Mouse (Mus musculus) macrophage (primary cell): ENCODE measurements around the gene Olfr1181. TPM values are rescaled to one million over a fixed set of nuclear protein-coding genes. Genes with fewer than 3 reads are reported as not detected.
"Not testable (repeated sequence)": the region's sequence is repeated elsewhere in the genome, so short reads cannot be mapped to it uniquely, and the experiment has no call there.

ENCODE experiments used
- H3K27ac ChIP-seq: fragments of 350-480 bp; formaldehyde crosslinking; 2 replicates; pipeline ENCODE4 v1.9.0; 2021
- H3K36me3 ChIP-seq: fragments of 350-480 bp; formaldehyde crosslinking; 2 replicates; pipeline ENCODE4 v1.9.0; 2021; ENCODE audit errors: inconsistent target
- H3K4me3 ChIP-seq: fragments of 350-480 bp; formaldehyde crosslinking; 2 replicates; pipeline ENCODE4 v1.9.0; 2021; ENCODE audit errors: inconsistent target
- H3K79me2 ChIP-seq: fragments of 350-480 bp; formaldehyde crosslinking; 2 replicates; pipeline ENCODE4 v1.9.0; 2021; ENCODE audit errors: inconsistent target
- WGBS: methylation state at CpG from one replicate; pipeline ENCODE4 v1.1.7; 2026; ENCODE audit warnings: inconsistent platforms; ENCODE audit not compliant: missing documents; 5-methylcytosine and 5-hydroxymethylcytosine counted together
- polyA plus RNA-seq: library from polyadenylated mRNA; stranded (reverse); fragments of 250-400 nt; gene quantifications from 3 replicates; pipeline ENCODE4 v1.2.4, GENCODE M21; 2018; ENCODE audit warnings: inconsistent platforms
- total RNA-seq, 78 experiments: library from RNA; depleted of rRNA; stranded (reverse); fragments of 250-400 nt; gene quantifications; 1 replicate in 9 of 78; 2 replicates in 24 of 78; 3 replicates in 43 of 78; 4 replicates in 2 of 78; pipeline ENCODE4 v1.2.4; 2018; ENCODE audit warnings: inconsistent platforms in 56 of 78

The Olfr1181 gene
- not detected for total RNA-seq (2018; cell fraction: chromatin; rRNA removed)
- total RNA-seq (2018; cell fraction: cytosol; rRNA removed), result not detected
- not detected for total RNA-seq (2018; cell fraction: nucleus; rRNA removed)
- not detected in 3 replicates for polyA plus RNA-seq

DNA sequence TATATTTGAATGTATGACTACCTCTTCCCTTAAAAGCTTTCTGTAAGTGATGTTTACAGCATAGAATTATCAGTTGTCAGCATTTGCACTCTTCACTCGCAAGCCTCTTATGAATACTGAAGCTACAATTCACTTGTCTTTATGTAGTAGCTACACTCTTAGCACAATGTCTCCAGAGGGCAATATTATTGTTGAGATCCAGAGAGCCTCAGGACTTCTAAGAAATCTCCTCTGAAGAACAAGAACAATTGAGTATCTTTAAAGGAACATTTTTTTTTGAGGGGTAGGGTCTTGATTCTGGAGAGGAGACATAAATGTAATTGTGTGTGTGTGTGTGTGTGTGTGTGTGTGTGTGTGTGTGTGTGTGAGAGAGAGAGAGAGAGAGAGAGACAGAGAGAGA lies at the start of gene Olfr1181:
Olfr1181 (minus strand) TSS at position 101 of the 400 bp plus-strand sequence.
- no peaks in the 10 kb centered on the region for H3K36me3 ChIP-seq
- H3K79me2 ChIP-seq, result no peaks in the 10 kb centered on the region
- H3K27ac ChIP-seq, result no peak within 1 kb of the TSS
- H3K4me3 ChIP-seq, result no peak within 1 kb of the TSS
- 94% methylated on average over 1 of the region's 1 CpGs for WGBS

DNA sequence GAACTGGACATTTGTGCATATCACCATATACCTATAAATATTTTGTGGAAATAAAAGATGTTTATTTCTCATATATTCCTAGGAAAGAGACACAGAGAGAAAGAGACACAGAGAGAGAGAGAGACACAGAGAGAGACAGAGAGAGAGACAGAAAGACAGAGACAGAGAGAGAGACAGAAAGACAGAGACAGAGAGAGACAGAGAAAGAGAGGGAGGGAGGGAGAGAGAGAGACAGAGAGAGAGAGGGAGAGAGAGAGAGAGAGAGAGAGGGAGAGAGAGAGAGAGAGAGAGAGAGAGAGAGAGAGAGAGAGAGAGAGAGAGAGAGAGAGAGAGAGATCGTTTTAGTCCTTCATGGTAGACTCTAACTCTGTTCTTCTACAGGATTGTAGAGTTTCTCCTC lies 28.6 kb upstream of the Olfr1181 start, which contains the start of gene Olfr1183:
Olfr1183 (plus strand) TSS at position 301 of the 400 bp plus-strand sequence.
- H3K27ac ChIP-seq, H3K79me2 ChIP-seq, H3K4me3 ChIP-seq, H3K36me3 ChIP-seq: not testable (repeated sequence)
- WGBS, result 78% methylated on average over 1 of the region's 1 CpGs

DNA sequence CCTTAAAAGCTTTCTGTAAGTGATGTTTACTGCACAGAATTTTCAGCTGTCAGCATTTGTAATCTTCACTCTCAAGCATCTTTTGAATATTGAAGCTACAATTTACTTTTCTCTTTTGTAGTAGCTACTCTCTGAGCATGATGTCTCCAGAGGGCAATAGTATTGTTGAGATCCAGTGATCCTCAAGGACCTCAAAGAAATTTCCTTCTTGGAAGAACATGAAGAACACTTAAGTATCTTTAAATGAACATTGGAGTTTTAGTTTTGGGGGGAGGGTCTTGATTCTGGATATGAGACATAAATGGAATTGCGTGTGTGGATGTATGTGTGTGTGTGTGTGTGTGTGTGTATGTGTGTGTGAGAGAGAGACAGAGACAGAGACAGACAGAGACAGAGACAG lies 23.1 kb upstream of the Olfr1181 start, which contains the start of gene Gm13757:
Gm13757 (minus strand) TSS at position 101 of the 400 bp plus-strand sequence.
- Histone ChIP-seq H3K79me2 (no peaks in the 10 kb centered on the region), H3K36me3 (no peaks in the 10 kb centered on the region), H3K27ac (no peak within 1 kb of the TSS), H3K4me3 (no peak within 1 kb of the TSS)
- WGBS, result 100% methylated on average over 1 of the region's 1 CpGs

DNA sequence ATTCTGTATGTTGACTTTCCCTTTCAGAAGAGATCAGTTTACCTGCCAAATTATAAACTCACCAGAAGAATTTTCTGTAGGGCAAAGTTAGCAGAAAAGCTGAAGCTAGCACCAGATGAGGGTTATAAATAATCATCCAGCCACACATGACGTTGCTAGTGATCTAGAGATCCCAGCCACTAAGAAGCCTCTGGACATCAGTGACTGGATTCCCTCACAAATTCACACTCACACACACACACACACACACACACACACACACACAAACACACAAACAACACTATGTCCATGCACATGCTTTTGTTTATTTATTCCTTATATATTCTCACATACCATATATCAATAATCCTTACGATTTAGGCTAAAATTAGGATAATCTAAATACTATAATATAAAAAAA lies 6.9 kb downstream of the Olfr1181 start, which contains the start of gene Olfr1180:
Olfr1180 (minus strand) TSS at position 101 of the 400 bp plus-strand sequence.
- 75% methylated on average over 2 of the region's 2 CpGs for WGBS
- no peaks in the 10 kb centered on the region for H3K79me2 ChIP-seq
- H3K27ac ChIP-seq, result no peak within 1 kb of the TSS
- no peaks in the 10 kb centered on the region for H3K36me3 ChIP-seq
- no peak within 1 kb of the TSS for H3K4me3 ChIP-seq

DNA sequence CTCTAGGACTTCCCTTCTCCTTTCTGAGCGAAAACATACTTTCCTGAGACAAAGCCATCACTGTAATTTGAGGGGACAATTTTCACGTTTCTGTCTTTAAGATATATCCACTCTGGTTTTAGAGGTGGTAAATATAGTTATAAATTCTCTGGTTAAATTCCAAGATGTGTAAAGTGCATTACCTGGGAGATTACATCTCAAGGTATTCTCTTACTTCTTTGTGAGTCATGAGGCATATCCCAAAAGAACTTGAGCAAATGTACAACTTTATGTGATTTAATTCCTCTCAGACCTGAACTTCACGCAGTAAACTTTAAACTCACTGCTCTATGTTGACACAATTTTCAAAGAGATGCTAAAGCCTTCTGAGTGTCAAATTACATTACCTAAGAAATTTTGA lies 19.6 kb downstream of the Olfr1181 start, which contains the start of gene Olfr1179:
Olfr1179 (minus strand) TSS at position 101 of the 400 bp plus-strand sequence.
- Histone ChIP-seq H3K4me3 (no peak within 1 kb of the TSS), H3K27ac (no peak within 1 kb of the TSS), H3K36me3 (no peaks in the 10 kb centered on the region), H3K79me2 (no peaks in the 10 kb centered on the region)
- 81% methylated on average over 3 of the region's 3 CpGs for WGBS

DNA sequence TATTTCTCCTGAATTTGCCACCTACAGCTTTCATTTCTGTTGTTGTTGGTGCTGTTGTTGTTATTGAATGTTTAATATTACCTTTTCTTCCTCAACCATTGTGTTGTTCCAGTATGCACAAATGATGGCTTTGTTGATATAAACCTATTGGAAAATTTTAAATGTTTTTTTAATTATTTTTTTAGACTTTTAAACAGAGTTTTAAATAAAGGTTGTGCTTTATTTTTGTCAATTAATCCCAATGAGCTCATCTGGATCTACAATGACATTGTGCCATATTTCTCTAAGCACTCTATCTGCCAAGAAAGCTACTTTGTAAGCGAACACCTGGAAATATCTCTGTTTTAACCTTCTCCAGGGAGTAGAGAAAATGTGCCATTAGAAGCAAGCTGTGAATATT lies 39.2 kb downstream of the Olfr1181 start, which contains the start of gene Olfr1178:
Olfr1178 (plus strand) TSS at position 301 of the 400 bp plus-strand sequence.
- no peak within 1 kb of the TSS for H3K4me3 ChIP-seq
- H3K27ac ChIP-seq, result no peak within 1 kb of the TSS
- no peaks in the 10 kb centered on the region for H3K36me3 ChIP-seq
- 100% methylated on average over 1 of the region's 1 CpGs for WGBS
- H3K79me2 ChIP-seq, result no peaks in the 10 kb centered on the region

Other genes starting within 250 kb of the Olfr1181 start
- not detected in 3 replicates for gene Olfr1168, start 244.3 kb downstream of the Olfr1181 start, polyA plus RNA-seq
- not detected in 3 replicates for gene Olfr1170, start 197.8 kb downstream of the Olfr1181 start, polyA plus RNA-seq
- gene Olfr1173, start 146.3 kb downstream of the Olfr1181 start, polyA plus RNA-seq, result not detected in 3 replicates
- not detected in 3 replicates for gene Olfr1174-ps, start 111.0 kb downstream of the Olfr1181 start, polyA plus RNA-seq
- gene Olfr1175-ps, start 99.0 kb downstream of the Olfr1181 start, polyA plus RNA-seq, result not detected in 3 replicates
- not detected in 3 replicates for gene Olfr1176, start 89.5 kb downstream of the Olfr1181 start, polyA plus RNA-seq
- not detected in 3 replicates for gene Olfr1177-ps, start 79.7 kb downstream of the Olfr1181 start, polyA plus RNA-seq
- gene Olfr1178, start 39.1 kb downstream of the Olfr1181 start, polyA plus RNA-seq, result not detected in 3 replicates
- not detected in 3 replicates for gene Olfr1179, start 19.7 kb downstream of the Olfr1181 start, polyA plus RNA-seq
- not detected in 3 replicates for gene Olfr1180, start 7.0 kb downstream of the Olfr1181 start, polyA plus RNA-seq
- gene Gm13757, start 23.0 kb upstream of the Olfr1181 start, polyA plus RNA-seq, result not detected in 3 replicates
- not detected in 3 replicates for gene Olfr1183, start 28.7 kb upstream of the Olfr1181 start, polyA plus RNA-seq
- not detected in 3 replicates for gene Olfr1184, start 57.4 kb upstream of the Olfr1181 start, polyA plus RNA-seq
- gene Olfr1185-ps1, start 67.1 kb upstream of the Olfr1181 start, polyA plus RNA-seq, result not detected in 3 replicates
- not detected in 3 replicates for gene Olfr1186, start 92.4 kb upstream of the Olfr1181 start, polyA plus RNA-seq
- gene Olfr1188, start 130.8 kb upstream of the Olfr1181 start, polyA plus RNA-seq, result not detected in 3 replicates
- not detected in 3 replicates for gene Olfr1189, start 160.3 kb upstream of the Olfr1181 start, polyA plus RNA-seq
- not detected in 3 replicates for gene Olfr1191-ps1, start 214.4 kb upstream of the Olfr1181 start, polyA plus RNA-seq
- gene Olfr1192-ps1, start 222.3 kb upstream of the Olfr1181 start, polyA plus RNA-seq, result not detected in 3 replicates
- gene Olfr1193, start 249.5 kb upstream of the Olfr1181 start, polyA plus RNA-seq, result not detected in 3 replicates